Mouse (Mus musculus): Measurements from ENCODE around the gene Krtap5-1. TPM values are rescaled to one million over a fixed set of nuclear protein-coding genes. Genes with fewer than 3 reads are reported as not detected.
A peak's percentile ranks its signal among the peaks of the same experiment; 100 is the strongest.
"Not testable (repeated sequence)": the region's sequence is repeated elsewhere in the genome, so short reads cannot be mapped to it uniquely, and the experiment has no call there.

The Krtap5-1 gene
- polyA plus RNA-seq, 1 experiment = not detected

DNA sequence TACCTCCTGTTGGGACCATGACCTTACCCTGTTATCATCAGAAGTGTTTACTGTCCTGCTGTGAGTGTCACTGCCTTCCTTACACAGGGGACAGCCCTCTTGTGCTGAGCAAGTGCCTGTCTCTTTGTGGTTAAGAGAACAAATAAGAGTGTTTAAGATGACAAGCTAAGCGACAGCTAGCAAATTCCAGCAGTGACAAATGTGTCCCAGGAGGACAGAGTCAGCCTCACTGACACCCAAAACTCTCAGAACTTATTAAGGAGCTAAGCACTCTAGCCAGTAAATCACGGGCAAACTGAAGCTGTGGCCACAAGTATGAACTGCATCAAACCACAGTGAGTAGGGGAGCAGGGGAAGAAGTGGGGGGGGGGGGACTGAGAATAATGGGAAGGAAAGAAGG, 24.0 kb upstream of the Krtap5-1 start:
- no peaks in the 10 kb centered on the region for H3K4me1 ChIP-seq (ENCODE audit: control insufficient read depth, insufficient read depth, insufficient read length, low read length)
- H3K4me3 ChIP-seq (ENCODE audit: insufficient read depth, low read depth, low read length) = no peak overlapping the region
- no peak overlapping the region for H3K27ac ChIP-seq (replicated peaks; ENCODE audit: low read depth, low read length)

DNA sequence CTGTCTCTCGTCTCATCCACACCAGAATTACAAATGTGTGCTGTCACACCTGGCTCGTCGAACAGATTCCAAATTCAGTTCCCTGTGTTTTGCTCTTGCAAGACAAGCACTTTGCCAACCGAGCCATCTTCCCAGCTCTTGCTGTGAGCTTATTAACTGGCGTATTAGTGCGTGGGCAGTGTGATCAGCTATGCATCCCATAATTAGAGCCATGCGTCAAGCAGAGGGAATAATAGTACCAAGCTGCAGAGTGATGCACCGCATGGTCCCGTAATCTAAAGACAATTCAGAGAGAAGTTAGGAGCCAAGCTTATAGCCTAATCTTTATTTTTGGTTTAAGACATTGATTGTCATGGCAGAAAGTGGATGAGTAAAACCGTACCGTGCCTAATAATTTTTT, 22.2 kb upstream of the Krtap5-1 start:
- H3K27ac ChIP-seq (replicated peaks; ENCODE audit: low read depth, low read length) = no peak overlapping the region
- H3K4me1 ChIP-seq (ENCODE audit: control insufficient read depth, insufficient read depth, insufficient read length, low read length) = no peaks in the 10 kb centered on the region
- no peak overlapping the region for H3K4me3 ChIP-seq (ENCODE audit: insufficient read depth, low read depth, low read length)

DNA sequence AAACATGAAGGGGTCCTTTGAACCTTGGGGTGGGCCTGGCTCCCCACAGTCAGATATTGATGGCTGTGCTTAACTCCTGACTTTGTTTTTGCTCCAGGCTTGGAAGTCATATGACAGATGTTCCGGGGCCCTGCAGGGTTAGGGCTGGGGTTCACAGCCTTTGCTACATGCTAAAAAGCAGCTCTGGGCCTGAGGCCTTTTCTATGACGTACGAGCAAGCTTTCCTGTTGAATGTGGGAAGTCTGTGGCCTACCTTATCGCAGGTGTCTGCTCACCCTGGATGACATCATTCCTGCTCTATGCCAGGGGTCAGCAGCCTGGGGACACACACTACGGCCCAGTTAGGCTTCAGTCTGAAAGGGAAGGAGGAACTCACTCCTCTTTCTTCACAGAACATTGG, 20.3 kb upstream of the Krtap5-1 start:
- H3K4me3 ChIP-seq (ENCODE audit: insufficient read depth, low read depth, low read length) = no peak overlapping the region
- no peaks in the 10 kb centered on the region for H3K4me1 ChIP-seq (ENCODE audit: control insufficient read depth, insufficient read depth, insufficient read length, low read length)
- no peak overlapping the region for H3K27ac ChIP-seq (replicated peaks; ENCODE audit: low read depth, low read length)

DNA sequence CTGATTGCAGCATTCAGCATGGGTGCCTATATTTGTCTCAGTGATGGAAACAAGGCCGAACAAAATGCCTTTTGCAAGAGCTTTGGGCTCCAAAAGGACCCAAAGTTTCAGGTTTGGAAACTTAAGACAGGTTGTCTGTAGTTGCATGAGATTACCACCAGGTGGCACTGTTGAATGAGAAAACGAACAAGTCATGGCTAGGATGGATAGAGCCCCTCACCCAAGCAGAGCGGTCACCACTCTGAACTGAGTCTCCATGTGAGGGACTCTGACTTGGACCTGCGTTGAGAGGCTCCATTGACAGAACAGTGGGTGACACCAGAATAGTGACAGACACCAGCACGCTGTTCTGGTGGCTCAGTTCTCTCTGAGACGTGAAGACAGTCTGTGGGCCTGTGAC, 19.6 kb upstream of the Krtap5-1 start:
- Histone ChIP-seq H3K27ac (replicated peaks; ENCODE audit: low read depth, low read length) (no peak overlapping the region), H3K4me3 (ENCODE audit: insufficient read depth, low read depth, low read length) (no peak overlapping the region), H3K4me1 (ENCODE audit: control insufficient read depth, insufficient read depth, insufficient read length, low read length) (no peaks in the 10 kb centered on the region)

DNA sequence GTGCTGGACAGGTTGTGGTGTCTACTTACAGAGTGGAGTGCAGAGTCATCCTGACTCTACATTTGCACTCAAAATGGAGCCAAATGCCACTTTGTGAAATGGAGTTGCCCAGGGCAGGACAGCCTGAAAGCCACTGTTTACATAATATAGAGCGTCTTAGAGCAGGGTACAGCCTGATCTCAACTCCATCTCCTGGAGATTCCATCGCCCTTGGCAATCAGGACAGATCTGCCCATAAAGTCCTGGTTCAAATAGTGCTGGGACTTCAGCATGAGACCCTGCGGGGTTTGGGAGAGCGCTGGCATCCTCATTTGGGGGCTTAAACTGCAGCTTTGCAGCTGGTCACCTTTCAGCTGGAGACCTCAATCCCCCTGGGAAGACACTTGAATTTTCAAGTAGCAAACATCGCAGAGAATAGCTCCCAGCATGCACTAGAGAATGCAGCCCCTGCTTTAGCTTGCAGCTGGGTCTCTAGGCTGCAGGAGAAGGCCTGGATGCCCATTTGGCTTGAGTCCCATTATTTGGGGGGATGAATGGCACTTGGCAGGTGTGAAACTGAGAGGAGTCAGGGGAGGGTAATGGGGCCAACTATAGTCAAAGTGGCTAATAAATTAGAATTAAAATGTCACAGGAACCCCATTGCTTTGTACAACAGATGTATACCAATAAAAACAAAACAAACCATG, 17.8 kb upstream of the Krtap5-1 start:
- no peak overlapping the region for H3K27ac ChIP-seq (replicated peaks; ENCODE audit: low read depth, low read length)
- H3K4me1 ChIP-seq (ENCODE audit: control insufficient read depth, insufficient read depth, insufficient read length, low read length) = no peaks in the 10 kb centered on the region
- H3K4me3 ChIP-seq (ENCODE audit: insufficient read depth, low read depth, low read length) = no peak overlapping the region

DNA sequence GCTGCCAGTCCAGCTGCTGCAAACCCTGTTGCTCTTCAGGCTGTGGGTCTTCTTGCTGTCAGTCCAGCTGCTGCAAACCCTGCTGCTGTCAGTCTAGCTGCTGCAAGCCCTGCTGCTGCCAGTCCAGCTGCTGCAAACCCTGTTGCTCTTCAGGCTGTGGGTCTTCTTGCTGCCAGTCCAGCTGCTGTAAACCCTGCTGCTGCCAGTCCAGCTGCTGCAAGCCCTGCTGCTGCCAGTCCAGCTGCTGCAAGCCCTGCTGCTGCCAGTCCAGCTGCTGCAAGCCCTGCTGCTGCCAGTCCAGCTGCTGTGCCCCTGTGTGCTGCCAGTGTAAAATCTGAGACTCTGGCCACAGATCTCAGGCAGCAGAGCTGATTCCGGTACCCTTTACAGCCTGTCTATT, 7.0 kb upstream of the Krtap5-1 start:
- H3K27ac ChIP-seq (replicated peaks; ENCODE audit: low read depth, low read length); H3K4me3 ChIP-seq (ENCODE audit: insufficient read depth, low read depth, low read length); H3K4me1 ChIP-seq (ENCODE audit: control insufficient read depth, insufficient read depth, insufficient read length, low read length): not testable (repeated sequence)

DNA sequence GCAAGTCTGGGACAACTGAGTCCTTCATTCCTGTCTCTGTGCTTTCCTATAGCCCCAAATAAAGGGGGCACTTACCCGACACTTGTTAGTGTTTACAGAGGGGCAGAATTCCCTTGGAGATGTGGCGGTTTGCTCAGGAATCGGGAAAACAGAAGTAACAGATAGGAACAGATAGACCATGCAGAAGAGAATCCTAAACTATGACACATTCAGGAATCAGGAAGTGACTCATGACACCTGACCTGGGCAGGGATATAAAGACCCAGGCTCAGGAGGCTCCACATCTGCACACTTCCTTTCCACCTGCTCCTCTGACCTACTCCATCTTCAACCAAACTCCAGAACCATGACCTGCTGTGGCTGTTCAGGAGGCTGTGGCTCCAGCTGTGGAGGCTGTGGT, 6.3 kb upstream of the Krtap5-1 start, which contains the start of gene Krtap5-4:
TSS of gene Krtap5-4 (plus strand) at position 301 of the 400 bp plus-strand sequence.
- no peak within 1 kb of the TSS for H3K4me3 ChIP-seq (ENCODE audit: insufficient read depth, low read depth, low read length)
- H3K27ac ChIP-seq (replicated peaks; ENCODE audit: low read depth, low read length) = no peak within 1 kb of the TSS
- no peaks in the 10 kb centered on the region for H3K4me1 ChIP-seq (ENCODE audit: control insufficient read depth, insufficient read depth, insufficient read length, low read length)

DNA sequence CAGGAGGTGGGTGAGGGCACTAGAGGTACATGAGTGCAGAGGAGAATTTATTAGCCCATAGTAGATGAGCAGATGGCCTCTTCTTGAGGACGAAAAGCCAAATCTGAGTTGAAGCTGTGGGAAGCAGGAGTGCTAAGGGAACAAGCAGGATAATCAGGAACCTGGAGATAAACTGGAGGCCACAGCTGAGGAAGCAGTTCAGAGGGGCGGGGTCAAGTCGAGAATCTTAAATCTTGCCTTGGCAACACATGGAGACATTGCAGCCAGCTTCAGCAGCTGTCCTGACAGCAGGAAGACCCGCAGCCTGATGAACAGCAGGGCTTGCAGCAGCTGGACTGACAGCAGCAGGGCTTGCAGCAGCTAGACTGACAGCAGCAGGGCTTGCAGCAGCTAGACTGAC, 810 bp downstream of the Krtap5-1 start:
- not testable (repeated sequence) for H3K4me1 ChIP-seq (ENCODE audit: control insufficient read depth, insufficient read depth, insufficient read length, low read length); H3K27ac ChIP-seq (replicated peaks; ENCODE audit: low read depth, low read length); H3K4me3 ChIP-seq (ENCODE audit: insufficient read depth, low read depth, low read length)

DNA sequence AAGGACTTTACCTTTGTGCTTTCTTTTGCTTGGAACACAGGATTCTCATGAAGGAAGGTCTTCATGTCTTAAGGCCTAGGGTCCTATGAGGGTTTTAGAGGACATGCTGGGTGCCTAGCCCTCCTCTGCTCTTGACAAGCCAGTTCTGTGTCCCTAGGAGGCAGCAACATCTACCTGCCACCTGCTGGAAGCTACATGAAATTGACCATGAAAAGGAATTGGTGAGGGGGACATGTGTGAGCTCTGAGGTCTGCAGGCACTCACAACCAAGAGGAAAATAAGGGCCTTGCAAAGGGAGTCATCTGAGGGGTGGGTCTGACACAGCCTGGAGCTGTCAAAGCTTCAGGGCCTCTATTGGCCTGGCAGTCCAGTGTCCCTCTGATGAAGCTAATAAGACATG, 1.5 kb downstream of the Krtap5-1 start:
- no peak overlapping the region for H3K27ac ChIP-seq (replicated peaks; ENCODE audit: low read depth, low read length)
- H3K4me1 ChIP-seq (ENCODE audit: control insufficient read depth, insufficient read depth, insufficient read length, low read length) = no peaks in the 10 kb centered on the region
- no peak overlapping the region for H3K4me3 ChIP-seq (ENCODE audit: insufficient read depth, low read depth, low read length)

DNA sequence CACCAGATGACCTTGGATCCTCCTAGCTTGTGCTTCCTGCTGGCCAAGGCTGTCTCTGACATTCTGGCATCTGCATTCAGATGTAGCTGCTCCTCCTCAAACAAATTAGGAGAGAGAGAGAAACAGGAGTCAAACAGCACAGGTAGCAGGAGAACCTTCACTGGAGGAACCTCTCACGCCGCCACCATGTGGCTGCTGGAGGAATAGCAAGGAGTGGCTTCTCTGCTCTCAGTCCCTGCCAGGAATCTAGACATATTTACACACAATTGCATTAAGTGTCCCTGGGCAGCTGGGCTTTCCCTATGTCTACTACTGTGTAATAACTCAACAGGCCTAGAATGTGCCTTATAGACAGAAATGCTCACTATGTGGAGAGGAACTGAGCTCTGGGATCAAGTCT, 3.1 kb downstream of the Krtap5-1 start:
- not testable (repeated sequence) for H3K4me3 ChIP-seq (ENCODE audit: insufficient read depth, low read depth, low read length); H3K27ac ChIP-seq (replicated peaks; ENCODE audit: low read depth, low read length); H3K4me1 ChIP-seq (ENCODE audit: control insufficient read depth, insufficient read depth, insufficient read length, low read length)

DNA sequence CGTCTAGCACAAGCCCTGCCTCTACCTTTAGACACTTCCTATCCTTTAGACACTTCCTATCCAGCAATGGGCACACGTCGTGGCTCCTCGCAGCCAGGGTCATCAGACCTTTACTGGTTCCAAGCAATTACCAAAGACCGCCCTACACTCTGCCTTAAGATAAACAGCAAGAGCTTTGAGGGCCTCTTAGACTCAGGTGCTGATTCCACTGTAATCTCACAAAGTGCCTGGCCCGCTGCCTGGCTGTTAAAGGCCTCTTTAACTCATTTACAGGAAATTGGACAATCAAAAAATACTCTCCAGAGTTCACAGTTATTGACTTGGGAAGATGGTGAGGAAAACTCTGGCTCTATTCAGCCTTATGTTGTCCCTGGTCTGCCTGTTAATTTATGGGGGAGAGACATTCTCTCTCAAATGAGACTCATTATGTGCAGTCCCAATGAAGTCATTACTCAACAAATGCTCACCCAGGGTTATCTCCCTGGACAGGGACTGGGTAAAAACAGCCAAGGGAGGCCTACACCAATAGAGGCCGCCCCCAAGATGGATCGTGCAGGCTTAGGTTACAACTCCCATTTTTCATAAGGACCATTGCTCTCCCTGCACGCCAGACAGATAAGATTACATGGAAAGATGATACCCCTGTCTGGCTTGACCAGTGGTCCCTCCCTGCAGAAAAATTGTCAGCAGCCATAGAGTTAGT, 10.9 kb downstream of the Krtap5-1 start:
- not testable (repeated sequence) for H3K4me3 ChIP-seq (ENCODE audit: insufficient read depth, low read depth, low read length); H3K4me1 ChIP-seq (ENCODE audit: control insufficient read depth, insufficient read depth, insufficient read length, low read length); H3K27ac ChIP-seq (replicated peaks; ENCODE audit: low read depth, low read length)

DNA sequence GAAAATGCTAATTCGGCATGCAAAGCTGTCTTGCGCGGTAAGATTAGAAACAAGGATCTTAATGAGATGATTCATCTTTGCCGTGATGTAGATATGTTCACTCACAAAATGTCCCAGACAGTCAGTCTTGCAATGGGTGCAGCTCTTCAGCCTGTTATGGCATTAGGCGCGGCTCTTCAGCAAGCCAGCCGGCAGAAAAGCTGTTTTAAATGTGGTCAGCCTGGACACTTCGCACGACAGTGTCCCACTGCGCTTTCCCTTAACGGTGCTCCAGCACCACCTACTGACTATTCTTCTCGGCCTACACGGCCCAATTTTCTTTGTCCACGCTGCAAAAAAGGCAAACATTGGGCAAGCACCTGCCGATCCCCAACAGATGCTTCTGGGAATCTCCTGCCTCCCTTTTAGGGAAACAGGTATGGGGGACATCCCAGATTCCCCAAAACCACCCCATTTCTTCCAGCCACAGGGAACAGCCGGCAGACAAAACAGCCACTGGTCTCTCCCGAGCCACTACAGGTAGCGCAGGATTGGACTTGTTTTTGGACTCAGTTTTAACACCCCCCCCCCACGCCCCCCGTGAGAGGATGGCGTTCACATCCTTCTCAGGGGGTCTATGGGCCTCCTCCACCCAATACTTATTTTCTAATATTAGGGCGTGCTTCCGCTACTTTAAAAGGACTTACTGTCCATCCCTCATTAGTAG, 11.6 kb downstream of the Krtap5-1 start:
- H3K4me3 ChIP-seq (ENCODE audit: insufficient read depth, low read depth, low read length) = peak overlapping the region; percentile 11; the same call in 1 of the 2 replicates
- no peaks in the 10 kb centered on the region for H3K4me1 ChIP-seq (ENCODE audit: control insufficient read depth, insufficient read depth, insufficient read length, low read length)
- no peak overlapping the region for H3K27ac ChIP-seq (replicated peaks; ENCODE audit: low read depth, low read length)

DNA sequence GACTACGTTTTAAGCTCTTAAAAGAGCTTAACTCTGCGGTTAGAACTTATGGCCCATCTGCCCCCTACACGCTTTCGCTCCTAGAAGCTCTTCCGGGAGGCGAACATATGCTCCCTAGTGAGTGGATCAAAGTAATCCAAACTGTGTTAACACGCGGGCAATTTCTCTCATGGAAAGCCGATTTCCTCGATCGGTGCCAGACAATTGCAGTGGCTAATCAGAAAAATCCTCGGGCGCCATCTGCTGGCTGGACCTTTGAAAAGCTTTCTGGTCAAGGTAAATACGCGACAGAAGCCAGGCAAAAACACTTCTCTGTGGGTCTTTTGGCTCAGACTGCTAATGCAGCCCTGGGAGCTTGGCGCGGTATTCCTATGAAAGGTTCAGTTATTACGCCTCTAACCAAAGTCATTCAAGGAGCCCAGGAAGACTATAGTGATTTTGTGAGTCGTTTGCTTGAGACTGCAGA, 12.3 kb downstream of the Krtap5-1 start:
- H3K27ac ChIP-seq (replicated peaks; ENCODE audit: low read depth, low read length) = peak overlapping the region; percentile 65

DNA sequence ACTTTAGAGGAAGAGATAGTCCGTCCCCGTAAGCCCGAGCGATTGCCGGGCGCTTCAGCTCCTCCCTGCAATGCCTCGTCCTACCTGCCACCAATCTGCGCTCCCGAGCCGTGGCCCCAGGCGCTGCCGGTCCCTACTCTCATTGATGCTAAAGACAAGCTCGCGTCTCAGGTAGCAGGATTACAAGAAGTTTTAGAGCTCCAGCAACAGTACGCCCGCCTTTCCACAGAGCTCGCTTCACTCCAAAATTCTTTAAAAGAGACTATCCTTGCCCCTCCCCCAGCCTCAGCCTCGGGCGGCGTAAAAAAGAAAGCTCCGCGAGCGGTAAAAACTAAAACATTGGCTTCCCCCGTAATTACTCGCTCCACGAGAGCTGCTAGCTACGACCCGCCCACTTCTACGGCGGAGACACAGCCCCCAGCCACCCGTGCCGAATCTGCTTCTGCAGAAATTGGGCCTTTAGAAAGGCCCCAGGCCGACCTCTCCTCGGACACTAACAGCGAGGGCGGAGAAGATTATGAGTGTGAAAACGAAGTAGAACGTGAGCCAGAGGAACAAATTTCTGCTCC, 12.8 kb downstream of the Krtap5-1 start:
- peak overlapping the region; percentile 87 for H3K4me3 ChIP-seq (ENCODE audit: insufficient read depth, low read depth, low read length)
- no peaks in the 10 kb centered on the region for H3K4me1 ChIP-seq (ENCODE audit: control insufficient read depth, insufficient read depth, insufficient read length, low read length)
- H3K27ac ChIP-seq (replicated peaks; ENCODE audit: low read depth, low read length) = peak overlapping the region; percentile 65

More for the DNA sequence above, 12.3 kb downstream of the Krtap5-1 start:
- peak overlapping the region; percentile 87 for H3K4me3 ChIP-seq (ENCODE audit: insufficient read depth, low read depth, low read length)
- H3K4me1 ChIP-seq (ENCODE audit: control insufficient read depth, insufficient read depth, insufficient read length, low read length) = no peaks in the 10 kb centered on the region

DNA sequence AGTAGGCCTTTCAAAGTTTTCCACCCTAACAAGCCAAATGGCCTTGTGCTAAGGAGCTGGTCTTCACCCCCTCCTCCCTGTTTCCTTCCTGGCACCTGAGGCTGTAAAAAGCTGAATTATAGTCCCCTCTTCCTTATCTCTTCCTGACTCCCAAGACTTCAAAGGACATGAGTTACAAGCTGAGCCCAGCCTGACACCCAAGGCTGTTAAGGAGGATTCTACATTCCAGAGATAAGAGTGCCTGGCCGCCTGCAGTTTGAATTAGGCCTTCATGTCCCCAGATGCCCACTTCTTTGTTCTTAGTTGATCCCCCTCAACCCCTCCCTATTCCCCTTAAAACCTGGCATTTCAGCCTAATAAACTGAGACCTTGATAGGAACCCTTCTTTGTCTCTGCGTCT, 14.1 kb downstream of the Krtap5-1 start:
- not testable (repeated sequence) for H3K27ac ChIP-seq (replicated peaks; ENCODE audit: low read depth, low read length); H3K4me1 ChIP-seq (ENCODE audit: control insufficient read depth, insufficient read depth, insufficient read length, low read length); H3K4me3 ChIP-seq (ENCODE audit: insufficient read depth, low read depth, low read length)

All from brown adipose tissue, adult 24 weeks (tissue).